Mouse (Mus musculus) intestine, embryonic 14.5 days (tissue): ENCODE data around the gene Grsf1. TPM values are rescaled to one million over a fixed set of nuclear protein-coding genes. Genes with fewer than 3 reads are reported as not detected.

Experiments
- ATAC-seq: fragments of 200-750 bp; cut with Nextera tagmentation; replicated peaks from 2 replicates; pipeline ENCODE4 v1.8.0; 2017; ENCODE audit warnings: low read depth, moderate number of reproducible peaks, moderate TSS enrichment, moderate library complexity; ENCODE audit not compliant: low FRiP score, low TSS enrichment
- DNase-seq: peaks from one replicate; pipeline ENCODE4 v3.0.0-alpha.2; 2018; ENCODE audit warnings: low spot score
- H3K27ac ChIP-seq: fragments of 300-500 bp; sonication (generic); 2 replicates; pipeline ENCODE4 v1.5.1; 2014; ENCODE audit warnings: low read depth, mild to moderate bottlenecking, control low read depth
- H3K27me3 ChIP-seq: fragments of 300-500 bp; sonication (generic); replicated peaks from 2 replicates; pipeline ENCODE4 v1.6.1; 2014; ENCODE audit warnings: low read length, control low read depth; ENCODE audit not compliant: control insufficient read depth, insufficient read depth
- H3K36me3 ChIP-seq: fragments of 300-500 bp; sonication (generic); 2 replicates; pipeline ENCODE4 v1.6.1; 2014; ENCODE audit warnings: low read length, control low read depth; ENCODE audit not compliant: control insufficient read depth, insufficient read depth
- H3K4me1 ChIP-seq: fragments of 300-500 bp; sonication (generic); replicated peaks from 2 replicates; pipeline ENCODE4 v1.6.1; 2014; ENCODE audit warnings: low read length, control low read depth, mixed read lengths; ENCODE audit not compliant: control insufficient read depth, insufficient read depth
- H3K4me2 ChIP-seq: fragments of 300-500 bp; sonication (generic); 2 replicates; pipeline ENCODE4 v1.6.1; 2014; ENCODE audit warnings: low read length
- H3K4me3 ChIP-seq: fragments of 300-500 bp; sonication (generic); 2 replicates; pipeline ENCODE4 v1.5.1; 2014; ENCODE audit warnings: low read depth, low read length, control low read depth, mixed read lengths
- H3K9ac ChIP-seq: fragments of 300-500 bp; sonication (generic); 2 replicates; pipeline ENCODE4 v1.6.1; 2014; ENCODE audit warnings: mild to moderate bottlenecking, low read length
- H3K9me3 ChIP-seq: fragments of 300-500 bp; sonication (generic); 2 replicates; pipeline ENCODE4 v1.6.1; 2016; ENCODE audit warnings: low read length, control low read depth; ENCODE audit not compliant: control insufficient read depth
- WGBS: fragments of 180-500 bp; shearing (Covaris S2); extraction: QIAGEN DNeasy Blood & Tissue Kit; methylation state at CpG from one replicate; pipeline ENCODE4 v1.1.7; 2014; 5-methylcytosine and 5-hydroxymethylcytosine counted together
- polyA plus RNA-seq: library from polyadenylated mRNA; unstranded; fragments of >200 nt; fragmentation: Nextera tagmentation; extraction: Ambion mirVana; gene quantifications from 2 replicates; pipeline ENCODE4 v1.2.1, GENCODE M21; 2014

Grsf1 gene
- polyA plus RNA-seq, 1 experiment from 2014 or later: 59.5 TPM

DNA sequence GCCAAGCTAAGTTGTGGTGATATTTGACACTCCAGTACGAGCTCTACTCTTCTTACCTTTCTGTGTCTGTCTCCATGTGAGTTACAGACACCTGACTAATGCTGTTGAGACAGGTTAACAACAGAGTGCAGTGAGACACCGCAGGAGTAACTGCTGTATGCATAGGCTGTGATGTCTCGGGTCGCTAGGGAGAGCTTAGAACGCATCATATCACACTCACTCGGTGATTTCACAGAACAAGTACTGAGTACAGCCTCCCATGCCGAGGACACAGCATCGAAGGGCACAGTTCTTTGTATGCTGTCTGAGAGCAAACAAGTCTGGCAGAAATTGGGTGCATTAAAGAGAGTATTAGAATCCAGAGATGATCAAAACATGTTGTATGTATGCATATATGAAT, 46.0 kb downstream of the Grsf1 start:
- H3K9ac ChIP-seq: no peak overlapping the region
- no peak overlapping the region for H3K4me2 ChIP-seq
- no peaks in the 10 kb centered on the region for H3K4me1 ChIP-seq
- DNase-seq: no peak
- no peaks in the 10 kb centered on the region for H3K27me3 ChIP-seq
- H3K4me3 ChIP-seq: no peak overlapping the region
- no peaks in the 10 kb centered on the region for H3K9me3 ChIP-seq
- 84% methylated on average over 8 of the region's 8 CpGs for WGBS
- H3K36me3 ChIP-seq: peaks cover 44% of the 10 kb centered on the region
- no peak for ATAC-seq
- no peak overlapping the region for H3K27ac ChIP-seq

DNA sequence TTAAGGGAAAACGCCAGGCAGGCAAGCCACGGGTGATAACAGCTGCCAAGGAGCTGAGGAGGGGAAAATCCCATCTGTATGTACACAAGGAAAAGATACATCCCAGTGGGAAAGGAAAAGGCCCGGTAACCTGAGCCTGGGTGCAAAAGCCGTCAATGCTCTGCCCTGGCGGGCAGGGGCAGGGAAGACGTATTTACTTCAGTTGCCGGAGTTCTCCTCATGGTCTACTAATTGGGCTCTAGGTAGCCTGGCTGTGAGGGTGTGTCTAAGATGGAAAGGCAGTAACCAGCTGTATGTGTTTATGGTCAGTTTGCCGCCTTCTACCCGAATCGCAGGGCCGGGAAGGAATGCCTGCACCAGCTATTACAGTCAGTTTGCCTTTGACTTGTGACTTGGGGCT, 46.8 kb downstream of the Grsf1 start:
- DNase-seq (no peak), ATAC-seq (no peak)
- Histone ChIP-seq H3K36me3 (peaks cover 36% of the 10 kb centered on the region), H3K27ac (no peak overlapping the region), H3K4me1 (no peaks in the 10 kb centered on the region), H3K4me2 (no peak overlapping the region), H3K9me3 (no peaks in the 10 kb centered on the region), H3K9ac (no peak overlapping the region), H3K27me3 (no peaks in the 10 kb centered on the region), H3K4me3 (no peak overlapping the region)
- 66% methylated on average over 11 of the region's 11 CpGs for WGBS

DNA sequence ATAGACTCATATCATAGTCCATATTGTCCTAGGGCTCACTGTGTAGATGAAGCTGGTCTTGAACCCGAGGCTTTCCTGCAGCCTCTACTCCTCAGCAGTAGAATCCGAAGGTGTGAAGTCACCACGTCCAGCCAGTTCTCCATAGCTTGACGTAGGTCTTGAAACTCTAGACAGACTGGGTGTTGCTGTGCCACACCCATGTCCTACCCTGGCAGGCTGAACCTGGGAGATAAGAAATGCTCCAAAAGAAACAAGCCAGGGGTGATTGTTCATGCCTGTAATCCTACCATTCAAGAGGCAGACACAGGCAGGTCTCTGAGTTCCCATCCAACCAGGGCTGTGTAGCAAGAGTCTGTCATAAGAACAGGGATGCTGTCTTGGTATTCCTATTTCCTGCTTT, 48.4 kb downstream of the Grsf1 start:
- H3K9me3 ChIP-seq: no peaks in the 10 kb centered on the region
- H3K27me3 ChIP-seq: no peaks in the 10 kb centered on the region
- ATAC-seq (no peak), DNase-seq (no peak)
- peaks cover 29% of the 10 kb centered on the region for H3K36me3 ChIP-seq
- H3K4me1 ChIP-seq: no peaks in the 10 kb centered on the region
- no peak overlapping the region for H3K27ac ChIP-seq
- H3K4me3 ChIP-seq: no peak overlapping the region
- WGBS: 85% methylated on average over 4 of the region's 4 CpGs
- H3K4me2 ChIP-seq: no peak overlapping the region
- H3K9ac ChIP-seq: no peak overlapping the region

DNA sequence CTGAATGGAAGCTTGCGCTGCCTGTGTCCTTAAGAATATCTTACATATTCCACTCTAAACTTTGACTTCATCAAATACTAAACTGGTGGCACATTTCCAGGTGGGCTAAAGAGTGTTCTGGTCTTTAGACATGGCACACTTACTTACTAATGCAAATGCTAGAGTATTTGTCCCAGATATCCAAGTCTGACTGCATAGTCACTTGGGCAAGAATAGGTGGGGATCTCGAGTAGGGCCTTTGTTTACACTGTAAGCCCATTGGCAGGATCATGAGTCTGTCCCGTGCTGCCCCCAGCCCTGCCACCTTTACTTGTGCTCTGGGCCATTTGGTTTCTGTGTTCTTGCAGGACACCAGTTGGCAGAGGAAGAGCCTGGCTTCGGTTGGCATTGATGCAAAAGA, 59.0 kb downstream of the Grsf1 start:
- ATAC-seq (no peak), DNase-seq (no peak)
- Histone ChIP-seq H3K4me2 (no peak overlapping the region), H3K4me1 (no peaks in the 10 kb centered on the region), H3K9me3 (no peaks in the 10 kb centered on the region), H3K9ac (no peak overlapping the region), H3K36me3 (peaks cover 46% of the 10 kb centered on the region), H3K27me3 (no peaks in the 10 kb centered on the region), H3K4me3 (no peak overlapping the region), H3K27ac (no peak overlapping the region)
- WGBS: 79% methylated on average over 4 of the region's 4 CpGs

DNA sequence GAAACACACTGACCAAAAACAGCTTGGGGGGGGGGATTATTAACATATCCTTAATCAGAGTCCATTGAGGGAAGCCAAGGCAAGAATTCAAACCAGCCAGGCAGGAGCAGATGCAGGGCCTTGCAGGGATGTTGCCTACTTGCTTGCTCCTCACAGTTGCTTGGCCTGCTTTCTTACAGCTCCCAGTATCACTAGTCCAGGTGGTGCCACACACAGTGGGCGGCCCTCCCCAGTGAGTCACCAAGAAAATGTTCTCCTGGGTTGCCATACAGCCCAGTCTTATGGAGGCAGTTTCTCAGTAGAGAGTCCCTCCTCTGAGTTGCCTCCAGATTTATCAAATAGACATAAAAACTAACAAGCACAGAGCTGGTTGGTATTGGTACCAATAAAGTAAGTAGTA, 61.8 kb downstream of the Grsf1 start:
- WGBS: 92% methylated on average over 1 of the region's 1 CpGs
- no peaks in the 10 kb centered on the region for H3K4me1 ChIP-seq
- H3K36me3 ChIP-seq: peaks cover 34% of the 10 kb centered on the region
- ATAC-seq (no peak), DNase-seq (no peak)
- H3K27ac ChIP-seq: no peak overlapping the region
- no peaks in the 10 kb centered on the region for H3K9me3 ChIP-seq
- no peak overlapping the region for H3K4me2 ChIP-seq
- H3K4me3 ChIP-seq: no peak overlapping the region
- no peak overlapping the region for H3K9ac ChIP-seq
- H3K27me3 ChIP-seq: no peaks in the 10 kb centered on the region

Other genes with a start within 250 kb of the Grsf1 start
- not detected in 2 replicates for gene Ambn, start 220.2 kb downstream of the Grsf1 start, polyA plus RNA-seq
- gene Enam, start 188.2 kb downstream of the Grsf1 start, polyA plus RNA-seq: not detected in 2 replicates
- gene Jchain, start 148.3 kb downstream of the Grsf1 start, polyA plus RNA-seq: 0.17 TPM in 1 of 2 replicates, not detected in the other
- 63.6 and 63.9 TPM in 2 replicates for gene Utp3, start 121.7 kb downstream of the Grsf1 start, polyA plus RNA-seq
- 23.4 and 23.6 TPM in 2 replicates for gene Rufy3, start 111.1 kb downstream of the Grsf1 start, polyA plus RNA-seq
- gene Mob1b, start 44.7 kb upstream of the Grsf1 start, polyA plus RNA-seq: 14.7 and 16.9 TPM in 2 replicates
- 49.6 and 52.3 TPM in 2 replicates for gene Dck, start 88.8 kb upstream of the Grsf1 start, polyA plus RNA-seq
- 4.0 and 5.9 TPM in 2 replicates for gene Slc4a4, start 210.6 kb upstream of the Grsf1 start, polyA plus RNA-seq